In genomic region chr7:98928336-98929025, GRCm38 (mm10) we compare ENCODE assay signal across 11 mouse cellular contexts.
DNase-seq lines count a peak whose midpoint lies in the region; TF ChIP-seq lines count a peak whose summit lies in the region.
"Had no signal": no experiment of that assay in that cellular context is flagged by ENCODE, and none has a peak within 500 bp of the region (broad histone marks: within the 10 kb centered on the region; RNA-seq: fewer than 3 reads in every experiment).

No protein-coding gene starts in this region.

- 0 out of 2 replicates have a peak, but pooled peaks cover 2% of the 10 kb centered on the region for H3K79me2 ChIP-seq in heart, adult 2 months (replicated peaks; ENCODE audit: control insufficient read depth, insufficient read depth, low read length)

- WGBS in heart, adult 2 months: 44% methylated on average over 7 of the region's 7 CpGs
- 52% methylated on average over 7 of the region's 7 CpGs for WGBS in kidney, adult 2 months

- no peak overlapping the region for H3K4me3 ChIP-seq in heart, adult 2 months
- H3K4me3 ChIP-seq in kidney, adult 2 months (ENCODE audit: insufficient read depth, low read depth, low read length): no peak overlapping the region
- H3K4me3 ChIP-seq: heart, embryonic 15.5 days; neural tube, embryonic 12.5 days had no signal

- no peak for TF ChIP-seq CTCF in heart, adult 2 months (IDR thresholded peaks at IDR 0.05)
- TF ChIP-seq CTCF in kidney, adult 2 months (conservative IDR thresholded peaks at IDR 0.05; ENCODE audit: insufficient read depth, insufficient read length, low read depth, low read length): no peak

- peak overlapping the region; percentile 45 for H3K27ac ChIP-seq in heart, adult 2 months
- peak overlapping the region; percentile 48 for H3K27ac ChIP-seq in kidney, adult 2 months (ENCODE audit: insufficient read depth, low read depth, low read length)
- H3K27ac ChIP-seq: heart, embryonic 15.5 days; liver, embryonic 14.5 days; neural tube, embryonic 12.5 days had no signal

- no peaks in the 10 kb centered on the region for H3K27me3 ChIP-seq in heart, adult 2 months (ENCODE audit: control insufficient read depth, insufficient read depth, low read length)
- no peaks in the 10 kb centered on the region for H3K27me3 ChIP-seq in kidney, adult 2 months (replicated peaks; ENCODE audit: control insufficient read depth, insufficient read depth, low read length)
- H3K27me3 ChIP-seq: heart, embryonic 15.5 days; neural tube, embryonic 12.5 days had no signal

- intact Hi-C loops in heart, adult 2 months (cut with DNase I): no loop called here
- intact Hi-C loops in heart, postnatal 25 days (cut with DNase I): no loop called here

- peaks cover 5% of the 10 kb centered on the region for H3K4me1 ChIP-seq in heart, adult 2 months (ENCODE audit: control insufficient read depth, insufficient read depth, low read length)
- H3K4me1 ChIP-seq in kidney, adult 2 months (ENCODE audit: control insufficient read depth, insufficient read depth, low read length): no peaks in the 10 kb centered on the region; the same call in 1 of the 2 replicates

- TF ChIP-seq POLR2A in heart, adult 2 months (IDR thresholded peaks at IDR 0.05; ENCODE audit: insufficient read depth, low read depth, low read length): no peak
- TF ChIP-seq POLR2A in kidney, adult 2 months (IDR thresholded peaks at IDR 0.05; ENCODE audit: low read depth, low read length): no peak

- DNase-seq in heart, adult 2 months: peak in 1 of 2 experiments; percentile 25
- no peak for DNase-seq in heart, postnatal 25 days (ENCODE audit: low spot score)
- peak; percentile 94 for DNase-seq in Muller cell, postnatal 12 days (ENCODE audit: inconsistent ontology term)
- peak; percentile 66 for DNase-seq in kidney, adult 2 months
- DNase-seq in lung, postnatal 14 days: peak; percentile 26
- DNase-seq in spleen, postnatal 10 days (ENCODE audit: low spot score in 2 of 2): no peak
- DNase-seq in cerebellum, adult 11-12 months: no peak
- no peak for DNase-seq in T-cell, adult 2 months (ENCODE audit: low spot score)

- 0 out of 2 replicates have a peak, but pooled peaks cover 2% of the 10 kb centered on the region for H3K36me3 ChIP-seq in heart, adult 2 months (ENCODE audit: control insufficient read depth, insufficient read depth, low read length)
- no peaks in the 10 kb centered on the region for H3K36me3 ChIP-seq in kidney, adult 2 months (ENCODE audit: control insufficient read depth, insufficient read depth, low read length)
- H3K36me3 ChIP-seq: heart, embryonic 15.5 days; neural tube, embryonic 12.5 days had no signal

- no peak overlapping the region for H3K9ac ChIP-seq in heart, adult 2 months (ENCODE audit: low read depth, low read length)
- H3K9ac ChIP-seq: heart, embryonic 15.5 days; liver, embryonic 14.5 days; neural tube, embryonic 12.5 days had no signal

- TF ChIP-seq EP300 in heart, adult 2 months (IDR thresholded peaks at IDR 0.05; ENCODE audit: insufficient read depth, low read depth, low read length): no peak

Comparison
In these comparisons a context has a peak if more than half of its experiments do, and no peak if none do; other contexts are left out.
1. DNase-seq: peak in Muller cell, postnatal 12 days (single experiment), kidney, adult 2 months (single experiment) and lung, postnatal 14 days (single experiment); none in heart, postnatal 25 days (single experiment), spleen, postnatal 10 days (0 of 2), cerebellum, adult 11-12 months (single experiment) and T-cell, adult 2 months (single experiment).